Mouse (Mus musculus): ENCODE measurements at regions not wholly inside any gene's neighbourhood (a gene's known extent, or its start where the extent isn't known, plus 50 kb on each side); places are given as distances from the start of the nearest gene placed in this dataset.

GRCm38 (mm10) chr17:61426846-61427245, 1454.3 kb downstream of the Efna5 start:
- Histone ChIP-seq H3K27me3 (ENCODE audit: insufficient read depth, low read length) (no peaks in the 10 kb centered on the region), H3K4me2 (ENCODE audit: low read depth, low read length) (no peak overlapping the region), H3K9ac (replicated peaks; ENCODE audit: low read length) (no peak overlapping the region), H3K9me3 (ENCODE audit: low read length) (no peaks in the 10 kb centered on the region), H3K27ac (no peak overlapping the region), H3K4me1 (ENCODE audit: insufficient read depth, low read length) (no peaks in the 10 kb centered on the region), H3K4me3 (ENCODE audit: low read length) (no peak overlapping the region), H3K36me3 (ENCODE audit: insufficient read depth, low read length) (no peaks in the 10 kb centered on the region)
- 89% methylated on average over 8 of the region's 8 CpGs for WGBS
- TF ChIP-seq CTCF (IDR thresholded peaks at IDR 0.05; ENCODE audit: low read depth): no peak
- ATAC-seq (no peak), DNase-seq (ENCODE audit: low spot score) (no peak)
